Mouse (Mus musculus): ENCODE results near the gene Marcksl1.

DNA sequence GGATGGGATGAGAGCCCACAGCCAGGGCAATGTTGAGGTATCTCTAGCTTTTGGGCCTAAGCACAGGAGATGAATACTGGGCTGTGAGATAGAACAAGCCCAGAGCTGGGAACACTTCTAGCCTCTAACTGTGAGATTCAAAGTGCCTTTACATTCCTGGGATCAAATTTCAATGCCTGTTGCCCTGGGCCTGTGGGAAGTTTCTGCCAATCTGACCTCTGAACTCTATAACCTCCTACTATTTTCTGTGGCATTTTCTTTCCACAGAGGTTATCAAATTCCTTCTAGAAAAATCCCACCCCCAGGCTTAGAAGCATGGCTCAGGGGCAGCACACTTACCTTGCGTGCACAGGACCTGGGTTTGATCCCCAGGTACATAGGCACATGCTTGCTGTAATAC is 36.9 kb downstream of the Marcksl1 start:
- no peak for TF ChIP-seq GATA1 (IDR thresholded peaks at IDR 0.05; ENCODE audit: borderline replicate concordance, low read length)
- TF ChIP-seq FLI1 (IDR thresholded peaks at IDR 0.05; ENCODE audit: low read length), result no peak

Measured in megakaryocyte, embryonic 14.5 days (primary cell).